Mouse (Mus musculus): ENCODE measurements around the gene Cdk17. TPM values are rescaled to one million over a fixed set of nuclear protein-coding genes. Genes with fewer than 3 reads are reported as not detected.

Cdk17 gene
- polyA plus RNA-seq, 1 experiment from 2014 or later = 28.2 TPM

GRCm38 (mm10) chr10:93162276-93162971 is 1.7 kb downstream of the Cdk17 start:
- ATAC-seq (ENCODE audit: insufficient number of reproducible peaks, insufficient read depth, low FRiP score, low TSS enrichment) = no peak
- no peaks in the 10 kb centered on the region for H3K27me3 ChIP-seq
- 18% methylated on average over 11 of the region's 11 CpGs for WGBS
- H3K4me3 ChIP-seq = peak overlapping the region; percentile 96
- H3K9me3 ChIP-seq = no peaks in the 10 kb centered on the region
- H3K27ac ChIP-seq = no peak overlapping the region
- H3K9ac ChIP-seq = peak overlapping the region; percentile 97; the same call in 1 of the 2 replicates
- peak overlapping the region; percentile 73 for H3K4me2 ChIP-seq (replicated peaks)
- H3K4me1 ChIP-seq = peaks cover 26% of the 10 kb centered on the region
- no peaks in the 10 kb centered on the region for H3K36me3 ChIP-seq

- ATAC-seq (ENCODE audit: insufficient number of reproducible peaks, insufficient read depth, low FRiP score, low TSS enrichment) = no peak
- WGBS = 74% methylated on average over 7 of the region's 7 CpGs
- Histone ChIP-seq H3K9ac (no peak overlapping the region), H3K4me3 (no peak overlapping the region), H3K36me3 (no peaks in the 10 kb centered on the region), H3K4me1 (peaks cover 26% of the 10 kb centered on the region), H3K27me3 (no peaks in the 10 kb centered on the region), H3K27ac (no peak overlapping the region), H3K4me2 (replicated peaks) (peak overlapping the region; percentile 73), H3K9me3 (no peaks in the 10 kb centered on the region)
These were observed 2.4 kb downstream of the Cdk17 start for GRCm38 (mm10) chr10:93162972-93163660.

- Histone ChIP-seq H3K4me2 (replicated peaks) (no peak overlapping the region), H3K4me1 (peaks cover 26% of the 10 kb centered on the region), H3K4me3 (no peak overlapping the region), H3K9me3 (no peaks in the 10 kb centered on the region), H3K36me3 (no peaks in the 10 kb centered on the region), H3K27me3 (no peaks in the 10 kb centered on the region), H3K27ac (no peak overlapping the region), H3K9ac (no peak overlapping the region)
- no peak for ATAC-seq (ENCODE audit: insufficient number of reproducible peaks, insufficient read depth, low FRiP score, low TSS enrichment)
- 66% methylated on average over 6 of the region's 6 CpGs for WGBS
These were observed 3.2 kb downstream of the Cdk17 start for GRCm38 (mm10) chr10:93163711-93164488.

GRCm38 (mm10) chr10:93165416-93166381 is 5.0 kb downstream of the Cdk17 start:
- H3K4me2 ChIP-seq (replicated peaks) = peak overlapping the region; percentile 33
- ATAC-seq (ENCODE audit: insufficient number of reproducible peaks, insufficient read depth, low FRiP score, low TSS enrichment) = no peak
- H3K27ac ChIP-seq = peak overlapping the region; percentile 69; the same call in 1 of the 2 replicates
- H3K4me3 ChIP-seq = no peak overlapping the region; the same call in 1 of the 2 replicates
- no peaks in the 10 kb centered on the region for H3K36me3 ChIP-seq
- H3K9me3 ChIP-seq = no peaks in the 10 kb centered on the region
- H3K9ac ChIP-seq = no peak overlapping the region
- H3K4me1 ChIP-seq = peaks cover 26% of the 10 kb centered on the region
- 11% methylated on average over 14 of the region's 14 CpGs for WGBS
- H3K27me3 ChIP-seq = no peaks in the 10 kb centered on the region

GRCm38 (mm10) chr10:93166382-93166769 is 5.7 kb downstream of the Cdk17 start:
- WGBS = 14% methylated on average over 5 of the region's 5 CpGs
- H3K27ac ChIP-seq = peak overlapping the region; percentile 69; the same call in 1 of the 2 replicates
- peaks cover 26% of the 10 kb centered on the region for H3K4me1 ChIP-seq
- H3K4me3 ChIP-seq = no peak overlapping the region; the same call in 1 of the 2 replicates
- no peak for ATAC-seq (ENCODE audit: insufficient number of reproducible peaks, insufficient read depth, low FRiP score, low TSS enrichment)
- H3K9ac ChIP-seq = no peak overlapping the region
- H3K36me3 ChIP-seq = no peaks in the 10 kb centered on the region
- no peaks in the 10 kb centered on the region for H3K27me3 ChIP-seq
- H3K4me2 ChIP-seq (replicated peaks) = peak overlapping the region; percentile 33
- H3K9me3 ChIP-seq = no peaks in the 10 kb centered on the region

- no peak overlapping the region for H3K27ac ChIP-seq
- no peak overlapping the region for H3K4me2 ChIP-seq (replicated peaks)
- H3K36me3 ChIP-seq = no peaks in the 10 kb centered on the region
- H3K4me1 ChIP-seq = peaks cover 26% of the 10 kb centered on the region
- no peaks in the 10 kb centered on the region for H3K27me3 ChIP-seq
- ATAC-seq (ENCODE audit: insufficient number of reproducible peaks, insufficient read depth, low FRiP score, low TSS enrichment) = no peak
- H3K9ac ChIP-seq = no peak overlapping the region
- no peak overlapping the region for H3K4me3 ChIP-seq
- WGBS = 79% methylated on average over 6 of the region's 6 CpGs
- no peaks in the 10 kb centered on the region for H3K9me3 ChIP-seq
These were observed 6.6 kb downstream of the Cdk17 start for GRCm38 (mm10) chr10:93167311-93167710.

GRCm38 (mm10) chr10:93168067-93168466 is 7.4 kb downstream of the Cdk17 start:
- Histone ChIP-seq H3K27me3 (no peaks in the 10 kb centered on the region), H3K4me1 (peaks cover 26% of the 10 kb centered on the region), H3K9me3 (no peaks in the 10 kb centered on the region), H3K9ac (no peak overlapping the region), H3K36me3 (no peaks in the 10 kb centered on the region), H3K4me3 (no peak overlapping the region), H3K4me2 (replicated peaks) (no peak overlapping the region), H3K27ac (no peak overlapping the region)
- no peak for ATAC-seq (ENCODE audit: insufficient number of reproducible peaks, insufficient read depth, low FRiP score, low TSS enrichment)
- WGBS = 39% methylated on average over 4 of the region's 4 CpGs

- Histone ChIP-seq H3K4me2 (replicated peaks) (no peak overlapping the region), H3K4me1 (peaks cover 4% of the 10 kb centered on the region), H3K4me3 (no peak overlapping the region), H3K27ac (no peak overlapping the region), H3K27me3 (no peaks in the 10 kb centered on the region), H3K9me3 (no peaks in the 10 kb centered on the region), H3K36me3 (0 out of 2 replicates have a peak, but pooled peaks cover 4% of the 10 kb centered on the region), H3K9ac (no peak overlapping the region)
- 77% methylated on average over 6 of the region's 6 CpGs for WGBS
- no peak for ATAC-seq (ENCODE audit: insufficient number of reproducible peaks, insufficient read depth, low FRiP score, low TSS enrichment)
These were observed 10.6 kb downstream of the Cdk17 start for GRCm38 (mm10) chr10:93171182-93171855.

- Histone ChIP-seq H3K4me1 (peaks cover 6% of the 10 kb centered on the region; the same call in 1 of the 2 replicates), H3K4me3 (no peak overlapping the region), H3K9me3 (no peaks in the 10 kb centered on the region), H3K27ac (no peak overlapping the region), H3K9ac (no peak overlapping the region), H3K27me3 (no peaks in the 10 kb centered on the region), H3K36me3 (0 out of 2 replicates have a peak, but pooled peaks cover 4% of the 10 kb centered on the region), H3K4me2 (replicated peaks) (no peak overlapping the region)
- no peak for ATAC-seq (ENCODE audit: insufficient number of reproducible peaks, insufficient read depth, low FRiP score, low TSS enrichment)
- 54% methylated on average over 5 of the region's 5 CpGs for WGBS
These were observed 16.8 kb downstream of the Cdk17 start for GRCm38 (mm10) chr10:93177471-93177870.

- 63% methylated on average over 4 of the region's 4 CpGs for WGBS
- no peak overlapping the region for H3K27ac ChIP-seq
- no peak for ATAC-seq (ENCODE audit: insufficient number of reproducible peaks, insufficient read depth, low FRiP score, low TSS enrichment)
These were observed 17.2 kb downstream of the Cdk17 start for GRCm38 (mm10) chr10:93177874-93178273.

More at GRCm38 (mm10) chr10:93177874-93178273, 17.2 kb downstream of the Cdk17 start:
- Histone ChIP-seq H3K9ac (no peak overlapping the region), H3K27me3 (no peaks in the 10 kb centered on the region), H3K4me1 (peaks cover 6% of the 10 kb centered on the region; the same call in 1 of the 2 replicates), H3K4me3 (no peak overlapping the region), H3K36me3 (0 out of 2 replicates have a peak, but pooled peaks cover 4% of the 10 kb centered on the region), H3K9me3 (no peaks in the 10 kb centered on the region), H3K4me2 (replicated peaks) (no peak overlapping the region)
